Mouse (Mus musculus) lung, adult 18-20 months (tissue): Measurements from ENCODE around the gene Twsg1.
A peak's percentile ranks its signal among the peaks of the same experiment; 100 is the strongest.

ENCODE experiments used
- DNase-seq, 2 experiments: peaks; one replicate each; pipeline ENCODE4 v3.0.0; 2022; ENCODE audit warnings: mixed read lengths in 2 of 2

Gene Twsg1

DNA sequence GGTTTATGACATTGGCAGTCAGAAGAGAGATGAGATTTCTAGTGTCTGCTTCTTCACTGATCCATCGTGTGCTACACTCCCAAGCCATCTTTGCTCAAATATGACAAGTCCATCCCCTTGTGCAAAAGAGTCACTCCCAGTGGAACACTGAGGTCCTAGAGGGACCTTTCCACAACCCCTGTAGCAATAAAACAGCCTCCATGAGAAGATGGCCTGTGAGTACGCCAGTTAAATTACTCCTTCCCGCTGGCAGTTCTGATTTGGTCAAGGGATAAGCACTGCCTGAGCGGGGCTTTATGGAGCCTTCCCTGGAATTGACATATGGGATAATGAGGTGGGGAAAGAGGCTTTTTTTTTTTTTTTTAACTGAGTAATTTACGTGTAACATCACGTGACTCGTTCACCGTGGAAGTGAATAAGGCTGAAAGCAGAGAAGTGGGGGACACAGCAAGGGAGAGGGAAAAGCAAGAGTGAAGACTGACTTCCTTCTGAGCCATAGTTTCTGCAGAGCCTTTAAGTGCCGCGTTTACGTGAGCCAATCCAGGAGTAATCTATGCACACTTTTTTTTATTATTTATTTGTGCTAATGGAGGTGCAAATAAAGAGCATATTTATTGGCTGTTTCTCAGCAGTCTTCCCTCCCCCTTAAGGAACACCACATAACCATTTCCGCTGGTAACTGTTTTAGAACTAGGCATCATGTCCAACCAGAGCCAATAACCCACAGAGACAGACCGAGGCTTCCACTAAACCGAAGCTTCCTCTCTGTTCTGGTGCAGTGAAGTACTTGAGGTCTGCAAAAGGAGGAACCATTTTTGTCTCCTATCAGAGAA is 65.1 kb downstream of the Twsg1 start, which contains the start of gene Ralbp1:
Ralbp1 (minus strand) TSS at position 102 of the 833 bp plus-strand sequence.
- peak in 1 of 2 experiments; percentile 36 for DNase-seq

DNA sequence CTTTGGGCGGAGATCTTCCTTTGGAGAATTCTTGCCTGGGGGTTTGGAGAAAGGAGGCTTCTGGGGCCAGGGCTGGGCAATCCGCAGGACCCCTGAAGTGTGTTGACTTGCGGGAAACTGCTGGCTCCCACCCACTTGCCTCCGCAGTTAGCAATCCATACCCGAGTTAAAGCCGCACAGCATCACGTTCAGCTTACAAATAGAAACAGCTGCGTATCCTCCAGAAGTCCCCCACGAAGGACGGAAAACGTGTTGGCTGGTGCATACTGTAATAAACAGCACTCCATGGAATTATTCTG is 65.7 kb downstream of the Twsg1 start:
- no peak for DNase-seq

DNA sequence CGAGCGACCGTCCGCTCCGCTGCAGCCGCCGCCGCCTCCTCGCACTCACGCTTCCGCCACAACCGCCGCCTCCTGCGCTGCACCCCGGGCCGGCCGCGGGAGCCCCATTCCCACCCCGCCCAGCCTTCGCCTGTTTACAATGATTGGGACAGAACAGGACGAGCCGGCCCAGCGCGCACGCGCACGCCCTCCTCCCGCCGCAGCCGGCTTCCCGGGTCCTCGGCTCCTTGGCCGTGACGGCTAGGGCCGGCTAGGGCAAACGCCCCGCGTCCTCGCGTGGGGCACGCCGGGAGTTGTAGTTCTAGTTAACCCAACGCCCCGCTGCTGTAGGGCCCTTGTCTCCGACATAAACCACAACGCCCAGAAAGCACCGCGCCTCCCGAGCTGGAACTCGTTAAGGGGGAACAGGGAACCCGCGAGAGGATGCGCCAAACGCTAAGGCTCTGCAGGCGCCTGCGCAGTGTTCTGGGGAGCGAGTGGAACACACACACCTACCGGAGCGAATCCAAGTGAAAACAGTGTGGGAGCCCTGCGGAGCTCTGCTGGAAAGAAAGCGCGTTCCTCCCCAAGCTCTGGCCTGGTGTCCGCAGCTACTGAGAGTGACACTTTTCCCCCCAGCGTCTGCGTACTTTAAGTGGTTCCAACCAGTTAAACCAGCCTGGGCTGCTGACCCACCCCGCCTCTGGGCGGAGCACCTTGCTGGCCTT is 66.2 kb downstream of the Twsg1 start:
- DNase-seq, result peak; percentile 100

DNA sequence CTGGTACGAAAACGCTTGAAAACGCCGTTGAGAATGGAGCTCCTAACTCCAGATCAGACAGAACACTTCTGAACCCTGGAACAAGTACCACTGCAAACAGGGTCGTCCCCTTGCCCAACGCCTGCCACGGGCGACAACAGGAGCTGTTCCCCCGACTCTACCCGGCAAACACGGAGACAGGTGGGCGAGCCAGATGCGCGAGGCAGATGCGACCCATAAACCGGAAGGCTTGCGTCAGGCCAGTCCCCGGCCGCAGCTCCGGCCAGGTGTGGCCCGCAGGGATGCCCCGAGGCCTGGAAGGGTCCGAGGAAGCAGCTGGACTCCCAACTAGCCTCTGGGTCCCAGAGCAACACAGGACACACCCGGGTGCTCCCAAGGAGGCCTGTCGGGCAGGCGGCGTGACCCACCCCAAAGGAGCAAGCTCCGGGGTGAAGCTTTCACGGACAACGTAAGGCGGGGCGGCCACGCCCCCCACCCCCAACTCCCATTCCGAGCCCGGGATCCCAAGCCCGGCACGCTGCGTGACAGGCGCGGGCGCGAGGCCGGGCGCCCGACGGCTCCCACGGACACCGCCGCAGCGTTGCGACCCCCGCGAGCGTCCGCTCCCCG is 66.9 kb downstream of the Twsg1 start:
- DNase-seq, result peak in 1 of 2 experiments; percentile 62

DNA sequence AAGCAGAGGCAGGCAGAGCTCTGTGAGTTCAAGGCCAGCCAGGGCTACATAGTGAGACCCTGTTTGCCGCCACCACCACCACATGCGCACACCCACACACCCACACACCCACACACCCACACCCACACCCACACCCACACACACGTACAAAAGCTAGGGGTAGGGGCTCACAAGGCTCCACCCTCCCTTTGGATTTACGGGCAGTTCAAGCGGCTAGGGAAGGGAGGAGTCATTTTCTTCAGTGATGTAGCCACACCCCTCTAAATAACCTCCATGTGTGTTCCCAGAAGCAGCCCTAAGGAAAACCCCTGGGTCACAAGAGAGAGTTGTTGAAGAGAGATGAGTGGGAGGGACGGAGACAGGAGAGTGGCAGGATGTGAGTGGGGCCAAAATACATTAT is 74.0 kb downstream of the Twsg1 start:
- no peak for DNase-seq

DNA sequence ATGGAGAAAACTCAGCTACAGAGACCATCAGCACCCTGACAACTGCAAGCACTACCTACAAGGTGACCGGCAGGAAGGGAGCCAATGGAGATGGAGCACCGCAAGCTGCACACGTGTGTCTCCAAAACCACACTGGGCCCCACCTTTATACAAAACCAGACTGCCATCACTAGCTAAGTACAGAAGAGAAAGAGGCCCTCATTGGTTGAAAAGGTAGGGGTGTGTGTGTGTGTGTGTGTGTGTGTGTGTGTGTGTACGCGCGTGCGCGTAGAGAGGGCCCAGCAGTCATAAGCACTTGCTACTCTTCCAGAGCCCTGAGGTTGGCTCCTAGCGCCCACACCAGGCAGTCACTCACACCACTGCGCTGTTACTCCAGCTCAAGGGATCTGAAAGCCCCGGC is 77.2 kb downstream of the Twsg1 start:
- no peak for DNase-seq

DNA sequence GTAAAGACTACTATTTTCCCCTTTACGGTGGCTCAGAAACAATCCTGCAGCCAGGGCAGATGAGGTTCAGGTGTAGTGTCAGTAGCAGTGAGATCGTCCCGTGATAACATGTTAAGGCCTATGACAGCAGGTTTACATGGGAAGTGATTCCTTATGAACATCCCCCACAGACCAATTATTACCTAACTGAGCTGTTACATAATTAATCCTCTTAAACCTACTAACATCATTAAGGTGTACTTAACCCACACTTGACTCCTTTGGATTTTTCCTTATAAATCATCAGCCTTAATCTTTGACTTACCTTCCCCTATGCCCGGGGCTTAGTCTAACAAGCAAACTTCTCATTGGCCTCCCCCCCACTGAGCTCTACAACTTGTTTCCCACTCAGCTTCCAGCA is 77.9 kb downstream of the Twsg1 start:
- no peak for DNase-seq

DNA sequence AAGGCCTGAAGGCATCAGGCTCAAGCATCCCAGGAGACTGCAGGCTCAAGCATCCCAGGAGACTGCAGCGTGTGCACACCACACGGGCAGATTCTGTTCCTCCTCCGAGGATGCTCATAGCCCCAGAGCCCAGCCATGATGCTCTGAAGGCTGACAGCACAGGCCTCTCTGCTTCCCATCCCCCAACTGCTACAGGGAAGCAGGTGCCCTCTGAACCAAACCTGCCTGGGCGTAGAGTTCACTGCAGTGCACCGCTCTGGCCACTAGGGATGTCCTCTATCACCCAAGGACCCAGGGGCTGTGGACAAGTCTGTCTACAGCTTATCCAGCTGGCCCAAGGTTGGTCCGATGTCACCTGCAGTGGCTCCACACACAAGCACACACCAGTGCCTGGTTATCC is 78.4 kb downstream of the Twsg1 start:
- DNase-seq, result peak; percentile 57 to 72

DNA sequence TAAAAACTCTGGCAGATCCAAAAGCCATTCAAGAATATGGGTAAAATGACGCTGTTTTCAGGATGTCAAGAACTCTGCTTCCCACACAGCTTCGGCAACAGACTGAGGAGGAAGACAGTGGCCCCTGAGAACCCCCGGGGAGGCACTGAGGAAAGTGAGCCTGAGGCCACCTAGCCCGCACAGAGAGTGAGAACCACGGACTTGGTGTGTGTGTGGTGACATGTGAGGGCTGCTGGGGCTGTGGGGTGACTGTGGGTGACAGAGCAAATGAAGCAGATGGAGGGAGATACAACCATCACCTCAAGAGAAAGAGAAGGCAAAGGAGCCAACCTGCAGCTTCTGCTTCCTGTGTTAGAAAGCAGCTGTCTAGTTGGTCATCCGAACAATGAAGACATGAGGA is 79.0 kb downstream of the Twsg1 start:
- no peak for DNase-seq
